Mouse (Mus musculus) hindbrain, embryonic 14.5 days (tissue): ENCODE measurements at regions not wholly inside any gene's neighbourhood (a gene's known extent, or its start where the extent isn't known, plus 50 kb on each side); places are given as distances from the start of the nearest gene placed in this dataset.

Source experiments
- ATAC-seq: fragments of 200-750 bp; cut with Nextera tagmentation; 2 replicates; pipeline ENCODE4 v1.8.0; 2017; ENCODE audit warnings: moderate number of reproducible peaks, mild to moderate bottlenecking, moderate TSS enrichment, moderate library complexity; ENCODE audit not compliant: low FRiP score
- DNase-seq: peaks from one replicate; pipeline ENCODE4 v3.0.0-alpha.2; 2015; ENCODE audit warnings: low spot score
- H3K27ac ChIP-seq: fragments of 300-500 bp; sonication (generic); 2 replicates; pipeline ENCODE4 v1.5.1; 2014; ENCODE audit warnings: mild to moderate bottlenecking, moderate library complexity
- H3K27me3 ChIP-seq: fragments of 300-500 bp; sonication (generic); 2 replicates; pipeline ENCODE4 v1.6.1; 2014; ENCODE audit warnings: mild to moderate bottlenecking, low read length, mixed read lengths; ENCODE audit not compliant: control insufficient read depth, insufficient read depth
- H3K36me3 ChIP-seq: fragments of 300-500 bp; sonication (generic); replicated peaks from 2 replicates; pipeline ENCODE4 v1.6.1; 2014; ENCODE audit not compliant: control insufficient read depth, insufficient read depth
- H3K4me1 ChIP-seq: fragments of 300-500 bp; sonication (generic); replicated peaks from 2 replicates; pipeline ENCODE4 v1.6.1; 2014; ENCODE audit warnings: antibody characterized with exemption, low read length, mixed read lengths; ENCODE audit not compliant: control insufficient read depth, insufficient read depth
- H3K4me2 ChIP-seq: fragments of 300-500 bp; sonication (generic); replicated peaks from 2 replicates; pipeline ENCODE4 v1.6.1; 2014; ENCODE audit warnings: mild to moderate bottlenecking, moderate library complexity
- H3K4me3 ChIP-seq: fragments of 300-500 bp; sonication (generic); replicated peaks from 2 replicates; pipeline ENCODE4 v1.5.1; 2014; ENCODE audit warnings: mild to moderate bottlenecking, low read length
- H3K9ac ChIP-seq: fragments of 300-500 bp; sonication (generic); 2 replicates; pipeline ENCODE4 v1.6.1; 2014
- H3K9me3 ChIP-seq: fragments of 300-500 bp; sonication (generic); 2 replicates; pipeline ENCODE4 v1.6.1; 2016; ENCODE audit warnings: low read length; ENCODE audit not compliant: control insufficient read depth
- WGBS: fragments of 180-500 bp; shearing (Covaris S2); extraction: QIAGEN DNeasy Blood & Tissue Kit; methylation state at CpG from one replicate; pipeline ENCODE4 v1.1.7; 2014; 5-methylcytosine and 5-hydroxymethylcytosine counted together

- DNase-seq (no peak), ATAC-seq (no peak)
- WGBS, result 85% methylated on average over 11 of the region's 11 CpGs
- Histone ChIP-seq H3K4me2 (no peak overlapping the region), H3K9me3 (no peaks in the 10 kb centered on the region), H3K36me3 (no peaks in the 10 kb centered on the region), H3K27ac (no peak overlapping the region), H3K4me1 (no peaks in the 10 kb centered on the region), H3K27me3 (no peaks in the 10 kb centered on the region), H3K9ac (no peak overlapping the region), H3K4me3 (no peak overlapping the region)
Measured at GRCm38 (mm10) chr13:107094487-107094886, 72.6 kb upstream of the Kif2a start.

- Histone ChIP-seq H3K9ac (no peak overlapping the region), H3K4me1 (no peaks in the 10 kb centered on the region), H3K4me3 (no peak overlapping the region), H3K27ac (no peak overlapping the region), H3K36me3 (no peaks in the 10 kb centered on the region), H3K4me2 (no peak overlapping the region), H3K9me3 (no peaks in the 10 kb centered on the region), H3K27me3 (no peaks in the 10 kb centered on the region)
- WGBS, result 90% methylated on average over 2 of the region's 2 CpGs
- DNase-seq, result no peak
- ATAC-seq, result no peak
Measured at GRCm38 (mm10) chr13:107093683-107094082, 71.8 kb upstream of the Kif2a start.

GRCm38 (mm10) chr13:107088198-107088597 is 66.3 kb upstream of the Kif2a start:
- H3K4me2 ChIP-seq, result no peak overlapping the region
- 66% methylated on average over 1 of the region's 1 CpGs for WGBS
- H3K4me3 ChIP-seq, result no peak overlapping the region
- H3K9ac ChIP-seq, result no peak overlapping the region
- DNase-seq (no peak), ATAC-seq (no peak)
- no peaks in the 10 kb centered on the region for H3K27me3 ChIP-seq
- H3K36me3 ChIP-seq, result no peaks in the 10 kb centered on the region
- H3K27ac ChIP-seq, result no peak overlapping the region
- H3K4me1 ChIP-seq, result no peaks in the 10 kb centered on the region
- H3K9me3 ChIP-seq, result no peaks in the 10 kb centered on the region

- H3K9me3 ChIP-seq, result no peaks in the 10 kb centered on the region
- no peaks in the 10 kb centered on the region for H3K4me1 ChIP-seq
- no peak overlapping the region for H3K4me2 ChIP-seq
- 82% methylated on average over 6 of the region's 6 CpGs for WGBS
- no peaks in the 10 kb centered on the region for H3K27me3 ChIP-seq
- H3K36me3 ChIP-seq, result no peaks in the 10 kb centered on the region
- DNase-seq, result no peak
- no peak overlapping the region for H3K9ac ChIP-seq
- no peak for ATAC-seq
- H3K4me3 ChIP-seq, result no peak overlapping the region
- no peak overlapping the region for H3K27ac ChIP-seq
Measured at GRCm38 (mm10) chr13:107087355-107087754, 65.4 kb upstream of the Kif2a start.

GRCm38 (mm10) chr13:107078085-107078484 is 56.2 kb upstream of the Kif2a start:
- Histone ChIP-seq H3K9me3 (no peaks in the 10 kb centered on the region), H3K4me3 (no peak overlapping the region), H3K27me3 (no peaks in the 10 kb centered on the region), H3K4me1 (no peaks in the 10 kb centered on the region), H3K36me3 (no peaks in the 10 kb centered on the region), H3K27ac (no peak overlapping the region), H3K9ac (no peak overlapping the region), H3K4me2 (no peak overlapping the region)
- DNase-seq (no peak), ATAC-seq (no peak)
- 86% methylated on average over 1 of the region's 1 CpGs for WGBS

- ATAC-seq, result no peak
- Histone ChIP-seq H3K9ac (no peak overlapping the region), H3K9me3 (no peaks in the 10 kb centered on the region), H3K4me2 (no peak overlapping the region), H3K4me1 (peaks cover 4% of the 10 kb centered on the region; the same call in 1 of the 2 replicates), H3K4me3 (no peak overlapping the region), H3K27me3 (no peaks in the 10 kb centered on the region), H3K36me3 (no peaks in the 10 kb centered on the region), H3K27ac (no peak overlapping the region)
- WGBS, result 88% methylated on average over 4 of the region's 4 CpGs
- DNase-seq, result no peak
Measured at GRCm38 (mm10) chr13:107074917-107075316, 53.0 kb upstream of the Kif2a start.

- Histone ChIP-seq H3K4me1 (peaks cover 4% of the 10 kb centered on the region; the same call in 1 of the 2 replicates), H3K27ac (peak overlapping the region; percentile 23; the same call in 1 of the 2 replicates), H3K4me2 (peak overlapping the region; percentile 58), H3K27me3 (no peaks in the 10 kb centered on the region), H3K4me3 (peak overlapping the region; percentile 23), H3K36me3 (no peaks in the 10 kb centered on the region), H3K9me3 (0 out of 2 replicates have a peak, but pooled peaks cover 3% of the 10 kb centered on the region), H3K9ac (peak overlapping the region; percentile 46)
- ATAC-seq (peak; percentile 86), DNase-seq (peak; percentile 55)
- WGBS, result 2% methylated on average over 14 of the region's 14 CpGs
Measured at GRCm38 (mm10) chr13:107073039-107073620, 51.2 kb upstream of the Kif2a start.

- H3K27me3 ChIP-seq, result no peaks in the 10 kb centered on the region
- peak overlapping the region; percentile 23 for H3K27ac ChIP-seq
- peaks cover 4% of the 10 kb centered on the region; the same call in 1 of the 2 replicates for H3K4me1 ChIP-seq
- no peak for DNase-seq
- ATAC-seq, result peak; percentile 71; the same call in 1 of the 2 replicates
- H3K9ac ChIP-seq, result peak overlapping the region; percentile 46
- H3K4me2 ChIP-seq, result peak overlapping the region; percentile 58
- 0 out of 2 replicates have a peak, but pooled peaks cover 3% of the 10 kb centered on the region for H3K9me3 ChIP-seq
- no peaks in the 10 kb centered on the region for H3K36me3 ChIP-seq
- H3K4me3 ChIP-seq, result peak overlapping the region; percentile 23
- WGBS, result 12% methylated on average over 11 of the region's 11 CpGs
Measured at GRCm38 (mm10) chr13:107072345-107073038, 50.6 kb upstream of the Kif2a start.
